Mouse (Mus musculus): ENCODE results near the gene Pacrg. TPM values are rescaled to one million over a fixed set of nuclear protein-coding genes. Genes with fewer than 3 reads are reported as not detected.

Gene Pacrg
- polyA plus RNA-seq, 1 experiment from 2014 or later: 0.89 TPM

Other genes with a start within 250 kb of the Pacrg start
- gene Prkn, start 73 bp upstream of the Pacrg start, polyA plus RNA-seq (2016; fragmentation: Nextera tagmentation; extraction: Ambion mirVana): 1.0 and 1.8 TPM in 2 replicates

All from heart, embryonic 10.5 days (tissue).